Mouse (Mus musculus) testis, adult 2 months (tissue): ENCODE results near the gene Crebl2.

ENCODE experiments used
- CTCF ChIP-seq: fragments of 200-500 bp; IDR thresholded peaks from 2 replicates; pipeline ENCODE4 v1.5.1; 2012; ENCODE audit warnings: low read depth, mild to moderate bottlenecking, inconsistent platforms, low read length, moderate library complexity; ENCODE audit not compliant: control insufficient read depth, insufficient read depth, insufficient replicate concordance
- POLR2A ChIP-seq: fragments of 200-500 bp; IDR thresholded peaks from 2 replicates; pipeline ENCODE4 v1.6.1; 2012; ENCODE audit warnings: low read depth, mild to moderate bottlenecking, inconsistent platforms, low read length, moderate library complexity; ENCODE audit not compliant: control insufficient read depth

DNA sequence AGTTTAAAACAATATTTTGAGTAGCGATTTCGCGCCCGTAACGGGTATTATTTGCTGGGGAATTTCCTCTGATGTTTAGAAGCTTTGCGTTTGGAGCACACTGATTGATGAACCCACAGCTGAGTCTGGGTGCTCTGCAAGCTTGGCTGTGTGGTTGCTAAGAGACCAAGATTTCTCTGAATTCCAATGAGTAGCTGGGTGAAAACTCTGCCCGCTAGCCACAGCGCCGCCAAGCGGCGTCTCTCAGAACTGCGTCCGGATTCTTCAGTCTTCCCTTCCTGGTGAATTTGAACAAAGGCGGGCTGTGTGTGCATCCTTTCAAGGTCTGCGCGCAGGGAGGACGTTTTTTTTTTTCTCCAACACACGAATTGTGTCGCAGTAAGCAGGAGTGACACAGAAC lies 33.2 kb downstream of the Crebl2 start:
- no peak for TF ChIP-seq POLR2A
- TF ChIP-seq CTCF, result peak; percentile 98
